Mouse (Mus musculus) kidney, adult 2 months (tissue): Measurements from ENCODE around the gene Paxbp1.

ENCODE experiments used
- CTCF ChIP-seq: fragments of 200-500 bp; conservative IDR thresholded peaks from 2 replicates; pipeline ENCODE4 v1.5.1; 2011; ENCODE audit warnings: low read depth, mild to moderate bottlenecking, control low read depth, low read length, moderate library complexity, mixed read lengths; ENCODE audit not compliant: insufficient read depth, insufficient read length
- POLR2A ChIP-seq: fragments of 200-500 bp; IDR thresholded peaks from one replicate; pipeline ENCODE4 v1.6.1; 2011; ENCODE audit warnings: low read depth, low read length, control low read depth

GRCm38 (mm10) chr16:91019476-91019875 is 24.9 kb downstream of the Paxbp1 start:
- TF ChIP-seq CTCF (no peak), POLR2A (no peak)
